Mouse (Mus musculus) limb, embryonic 14.5 days (tissue): ENCODE data around the gene Qtrt1. TPM values are rescaled to one million over a fixed set of nuclear protein-coding genes. Genes with fewer than 3 reads are reported as not detected.

Experiments
- ATAC-seq: fragments of 200-750 bp; cut with Nextera tagmentation; 2 replicates; pipeline ENCODE4 v1.8.0; 2017; ENCODE audit warnings: low read depth, moderate number of reproducible peaks, moderate TSS enrichment; ENCODE audit not compliant: low FRiP score
- DNase-seq: peaks from one replicate; pipeline ENCODE4 v3.0.0-alpha.2; 2015; ENCODE audit warnings: low spot score
- H3K27ac ChIP-seq: fragments of 300-500 bp; sonication (generic); replicated peaks from 2 replicates; pipeline ENCODE4 v1.5.1; 2014; ENCODE audit warnings: low read depth, mild to moderate bottlenecking, low read length, moderate library complexity, mixed read lengths
- H3K27me3 ChIP-seq: fragments of 300-500 bp; sonication (generic); 2 replicates; pipeline ENCODE4 v1.6.1; 2014; ENCODE audit warnings: low read length, mixed read lengths; ENCODE audit not compliant: control insufficient read depth, insufficient read depth
- H3K36me3 ChIP-seq: fragments of 300-500 bp; sonication (generic); 2 replicates; pipeline ENCODE4 v1.6.1; 2014; ENCODE audit warnings: mild to moderate bottlenecking, low read length, moderate library complexity, mixed read lengths; ENCODE audit not compliant: control insufficient read depth, insufficient read depth
- H3K4me1 ChIP-seq: fragments of 300-500 bp; sonication (generic); 2 replicates; pipeline ENCODE4 v1.6.1; 2014; ENCODE audit warnings: antibody characterized with exemption, low read length, mixed read lengths; ENCODE audit not compliant: control insufficient read depth, insufficient read depth
- H3K4me2 ChIP-seq: fragments of 300-500 bp; sonication (generic); replicated peaks from 2 replicates; pipeline ENCODE4 v1.6.1; 2014; ENCODE audit warnings: low read depth, mild to moderate bottlenecking, low read length, moderate library complexity; ENCODE audit not compliant: severe bottlenecking
- H3K4me3 ChIP-seq: fragments of 300-500 bp; sonication (generic); replicated peaks from 2 replicates; pipeline ENCODE4 v1.5.1; 2014; ENCODE audit warnings: low read length
- H3K9ac ChIP-seq: fragments of 300-500 bp; sonication (generic); 2 replicates; pipeline ENCODE4 v1.6.1; 2014; ENCODE audit warnings: mild to moderate bottlenecking, low read depth, low read length, moderate library complexity; ENCODE audit not compliant: severe bottlenecking
- H3K9me3 ChIP-seq: fragments of 300-500 bp; sonication (generic); 2 replicates; pipeline ENCODE4 v1.6.1; 2016; ENCODE audit warnings: low read length; ENCODE audit not compliant: control insufficient read depth
- POLR2A ChIP-seq: fragments of 200-500 bp; IDR thresholded peaks from 2 replicates; pipeline ENCODE4 v1.8.0; 2012; ENCODE audit warnings: inconsistent platforms, mild to moderate bottlenecking, moderate library complexity, borderline replicate concordance; ENCODE audit not compliant: insufficient read depth, insufficient read length; ENCODE audit errors: extremely low read depth
- WGBS: fragments of 180-500 bp; shearing (Covaris S2); extraction: QIAGEN DNeasy Blood & Tissue Kit; methylation state at CpG from one replicate; pipeline ENCODE4 v1.1.7; 2014; 5-methylcytosine and 5-hydroxymethylcytosine counted together
- polyA plus RNA-seq, 2 experiments: library from polyadenylated mRNA; depleted of rRNA in 1 of 2; stranded (reverse) in 1 of 2; unstranded in 1 of 2; fragments of >200 nt; fragmentation: Nextera tagmentation in 1 of 2; extraction: Ambion mirVana in 1 of 2; gene quantifications; 2 replicates each; pipeline versions ENCODE4 v1.2.1 to v1.2.3; 2012 to 2014

Qtrt1 gene
- polyA plus RNA-seq, 2 experiments: 45.3 to 80.8 TPM

- H3K4me2 ChIP-seq: no peak overlapping the region
These were observed 38.1 kb downstream of the Qtrt1 start for GRCm38 (mm10) chr9:21449710-21450109.

GRCm38 (mm10) chr9:21450270-21450669 is 38.6 kb downstream of the Qtrt1 start:
- no peak for TF ChIP-seq POLR2A
- DNase-seq (no peak), ATAC-seq (no peak)
- Histone ChIP-seq H3K27ac (no peak overlapping the region), H3K4me2 (no peak overlapping the region), H3K27me3 (no peaks in the 10 kb centered on the region), H3K36me3 (0 out of 2 replicates have a peak, but pooled peaks cover 4% of the 10 kb centered on the region), H3K4me3 (no peak overlapping the region), H3K9me3 (no peaks in the 10 kb centered on the region), H3K4me1 (no peaks in the 10 kb centered on the region), H3K9ac (no peak overlapping the region)
- 76% methylated on average over 3 of the region's 3 CpGs for WGBS

More at GRCm38 (mm10) chr9:21449710-21450109, 38.1 kb downstream of the Qtrt1 start:
- no peak overlapping the region for H3K27ac ChIP-seq
- H3K36me3 ChIP-seq: 0 out of 2 replicates have a peak, but pooled peaks cover 6% of the 10 kb centered on the region
- H3K9me3 ChIP-seq: no peaks in the 10 kb centered on the region
- WGBS: 86% methylated on average over 2 of the region's 2 CpGs
- no peak overlapping the region for H3K9ac ChIP-seq
- H3K27me3 ChIP-seq: no peaks in the 10 kb centered on the region
- ATAC-seq: no peak
- DNase-seq: no peak
- H3K4me1 ChIP-seq: no peaks in the 10 kb centered on the region
- TF ChIP-seq POLR2A: no peak
- H3K4me3 ChIP-seq: no peak overlapping the region

GRCm38 (mm10) chr9:21451391-21451790 is 39.8 kb downstream of the Qtrt1 start:
- Histone ChIP-seq H3K4me1 (no peaks in the 10 kb centered on the region), H3K9me3 (no peaks in the 10 kb centered on the region), H3K4me2 (no peak overlapping the region), H3K9ac (no peak overlapping the region), H3K4me3 (no peak overlapping the region), H3K36me3 (0 out of 2 replicates have a peak, but pooled peaks cover 2% of the 10 kb centered on the region), H3K27me3 (no peaks in the 10 kb centered on the region), H3K27ac (no peak overlapping the region)
- ATAC-seq: no peak
- TF ChIP-seq POLR2A: no peak
- no peak for DNase-seq
- 86% methylated on average over 8 of the region's 8 CpGs for WGBS

GRCm38 (mm10) chr9:21451870-21452269 is 40.2 kb downstream of the Qtrt1 start:
- no peak overlapping the region for H3K4me3 ChIP-seq
- WGBS: 77% methylated on average over 8 of the region's 8 CpGs
- no peak for TF ChIP-seq POLR2A
- H3K36me3 ChIP-seq: 0 out of 2 replicates have a peak, but pooled peaks cover 2% of the 10 kb centered on the region
- H3K9me3 ChIP-seq: no peaks in the 10 kb centered on the region
- no peak overlapping the region for H3K4me2 ChIP-seq
- ATAC-seq (no peak), DNase-seq (no peak)
- H3K4me1 ChIP-seq: no peaks in the 10 kb centered on the region
- no peak overlapping the region for H3K9ac ChIP-seq
- H3K27me3 ChIP-seq: no peaks in the 10 kb centered on the region
- H3K27ac ChIP-seq: no peak overlapping the region

- DNase-seq: no peak
- no peak for TF ChIP-seq POLR2A
- H3K4me1 ChIP-seq: no peaks in the 10 kb centered on the region
- H3K36me3 ChIP-seq: peaks cover 3% of the 10 kb centered on the region; the same call in 1 of the 2 replicates
- no peak overlapping the region for H3K4me3 ChIP-seq
- ATAC-seq: no peak
- H3K27me3 ChIP-seq: no peaks in the 10 kb centered on the region
- H3K9me3 ChIP-seq: no peaks in the 10 kb centered on the region
- no peak overlapping the region for H3K9ac ChIP-seq
- H3K4me2 ChIP-seq: no peak overlapping the region
- H3K27ac ChIP-seq: no peak overlapping the region
- WGBS: 86% methylated on average over 7 of the region's 7 CpGs
These were observed 41.4 kb downstream of the Qtrt1 start for GRCm38 (mm10) chr9:21453003-21453402.

GRCm38 (mm10) chr9:21453459-21453858 is 41.8 kb downstream of the Qtrt1 start:
- no peaks in the 10 kb centered on the region for H3K9me3 ChIP-seq
- ATAC-seq: no peak
- peaks cover 3% of the 10 kb centered on the region; the same call in 1 of the 2 replicates for H3K36me3 ChIP-seq
- H3K9ac ChIP-seq: no peak overlapping the region
- no peak overlapping the region for H3K4me2 ChIP-seq
- WGBS: 87% methylated on average over 2 of the region's 2 CpGs
- no peak for TF ChIP-seq POLR2A
- no peaks in the 10 kb centered on the region for H3K4me1 ChIP-seq
- no peak for DNase-seq
- H3K4me3 ChIP-seq: no peak overlapping the region
- H3K27me3 ChIP-seq: no peaks in the 10 kb centered on the region
- no peak overlapping the region for H3K27ac ChIP-seq
